Mouse (Mus musculus) small intestine, adult 2 months (tissue): ENCODE data around the gene Slain1.

Source experiments
- CTCF ChIP-seq: fragments of 200-500 bp; IDR thresholded peaks from 2 replicates; pipeline ENCODE4 v1.5.1; 2012; ENCODE audit warnings: low read depth, mild to moderate bottlenecking, control low read depth, inconsistent platforms, low read length, moderate library complexity, mixed read lengths; ENCODE audit not compliant: insufficient replicate concordance, insufficient read length; ENCODE audit errors: extremely low read depth
- POLR2A ChIP-seq: fragments of 200-500 bp; IDR thresholded peaks from 2 replicates; pipeline ENCODE4 v1.6.1; 2012; ENCODE audit warnings: low read depth, mild to moderate bottlenecking, control low read depth, inconsistent platforms, low read length, moderate library complexity

GRCm38 (mm10) chr14:103649302-103649701 is 726 bp upstream of the Slain1 start:
- no peak for TF ChIP-seq CTCF
- no peak for TF ChIP-seq POLR2A
